Mouse (Mus musculus) kidney, postnatal 10 days (tissue): ENCODE measurements at regions not wholly inside any gene's neighbourhood (a gene's known extent, or its start where the extent isn't known, plus 50 kb on each side); places are given as distances from the start of the nearest gene placed in this dataset.

Experiments
- DNase-seq: peaks from one replicate; pipeline ENCODE4 v3.0.0; 2021; ENCODE audit warnings: mixed read lengths

GRCm38 (mm10) chr1:177620501-177621099, 109.0 kb upstream of the 1700016C15Rik start:
- no peak for DNase-seq

GRCm38 (mm10) chr1:177621854-177622590, 107.6 kb upstream of the 1700016C15Rik start:
- no peak for DNase-seq

- peak; percentile 62 for DNase-seq
These were observed 106.3 kb upstream of the 1700016C15Rik start for GRCm38 (mm10) chr1:177623304-177623726.

- no peak for DNase-seq
These were observed 105.9 kb upstream of the 1700016C15Rik start for GRCm38 (mm10) chr1:177623735-177624134.

- DNase-seq, result no peak
These were observed 101.8 kb upstream of the 1700016C15Rik start for GRCm38 (mm10) chr1:177627814-177628213.

- DNase-seq, result no peak
These were observed 95.5 kb upstream of the 1700016C15Rik start for GRCm38 (mm10) chr1:177633966-177634602.

- DNase-seq, result peak; percentile 14
These were observed 92.6 kb upstream of the 1700016C15Rik start for GRCm38 (mm10) chr1:177637061-177637460.

GRCm38 (mm10) chr1:177638381-177638780, 91.2 kb upstream of the 1700016C15Rik start:
- DNase-seq, result no peak

GRCm38 (mm10) chr1:177639931-177640846, 89.4 kb upstream of the 1700016C15Rik start:
- peak; percentile 16 for DNase-seq

- DNase-seq, result peak; percentile 55
These were observed 86.7 kb upstream of the 1700016C15Rik start for GRCm38 (mm10) chr1:177642712-177643467.

- no peak for DNase-seq
These were observed 86.0 kb upstream of the 1700016C15Rik start for GRCm38 (mm10) chr1:177643662-177644061.

- no peak for DNase-seq
These were observed 85.4 kb upstream of the 1700016C15Rik start for GRCm38 (mm10) chr1:177644214-177644613.

- DNase-seq, result no peak
These were observed 84.3 kb upstream of the 1700016C15Rik start for GRCm38 (mm10) chr1:177645327-177645726.

- DNase-seq, result no peak
These were observed 83.6 kb upstream of the 1700016C15Rik start for GRCm38 (mm10) chr1:177645897-177646535.

GRCm38 (mm10) chr1:177647876-177648275, 81.7 kb upstream of the 1700016C15Rik start:
- no peak for DNase-seq

- no peak for DNase-seq
These were observed 80.6 kb upstream of the 1700016C15Rik start for GRCm38 (mm10) chr1:177648974-177649373.

- DNase-seq, result no peak
These were observed 78.4 kb upstream of the 1700016C15Rik start for GRCm38 (mm10) chr1:177651219-177651618.

GRCm38 (mm10) chr1:177663163-177663562, 66.5 kb upstream of the 1700016C15Rik start:
- DNase-seq, result peak; percentile 14

- no peak for DNase-seq
These were observed 62.4 kb upstream of the 1700016C15Rik start for GRCm38 (mm10) chr1:177667041-177667791.

GRCm38 (mm10) chr1:177670576-177670975, 59.0 kb upstream of the 1700016C15Rik start:
- DNase-seq, result no peak

- no peak for DNase-seq
These were observed 53.0 kb upstream of the 1700016C15Rik start for GRCm38 (mm10) chr1:177676657-177677056.
